Mouse (Mus musculus): Measurements from ENCODE around the gene Prelid3b.

- TF ChIP-seq CTCF (IDR thresholded peaks at IDR 0.05; ENCODE audit: extremely low read depth, insufficient read depth, insufficient read length, insufficient replicate concordance) (no peak), POLR2A (IDR thresholded peaks at IDR 0.05; ENCODE audit: low read depth, low read length) (no peak)
Measured at GRCm38 (mm10) chr2:174500814-174501503, 28.1 kb upstream of the Prelid3b start.
